In the genomic region with DNA sequence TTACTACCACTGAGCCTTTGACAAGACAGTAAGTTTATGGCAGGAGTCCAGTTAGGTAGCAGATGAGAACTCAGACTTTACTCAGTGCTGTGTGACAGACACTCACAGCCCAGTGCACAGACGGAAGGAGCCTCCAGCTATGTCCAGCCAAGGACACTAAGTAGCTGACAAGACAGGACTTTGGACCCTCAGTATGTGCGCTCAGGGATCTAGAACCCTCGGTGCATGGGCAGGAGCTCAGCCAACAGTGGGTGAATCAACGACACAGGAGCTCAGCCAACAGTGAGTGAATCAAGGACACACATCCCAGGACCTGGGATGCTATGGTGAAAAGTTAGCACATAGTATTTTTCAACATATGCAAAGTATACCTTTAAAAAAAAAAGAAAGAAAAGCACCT, we compare ENCODE assay signal across 10 mouse cellular contexts. TPM values are rescaled to one million over a fixed set of nuclear protein-coding genes. Genes with fewer than 3 reads are reported as not detected.
DNase-seq lines count a peak whose midpoint lies in the region; ATAC-seq and TF ChIP-seq lines count a peak whose summit lies in the region.
"Had no signal": no experiment of that assay in that cellular context is flagged by ENCODE, and none has a peak within 500 bp of the region (broad histone marks: within the 10 kb centered on the region; RNA-seq: fewer than 3 reads in every experiment).

No protein-coding gene starts in this region.

- H3K27me3 ChIP-seq in heart, embryonic 10.5 days (ENCODE audit: insufficient read depth, poor library complexity, severe bottlenecking) = peaks cover 63% of the 10 kb centered on the region
- no peaks in the 10 kb centered on the region for H3K27me3 ChIP-seq in liver, embryonic 14.5 days (ENCODE audit: control insufficient read depth, insufficient read depth, low read length)
- H3K27me3 ChIP-seq in liver, embryonic 12.5 days (replicated peaks) = no peaks in the 10 kb centered on the region
- no peaks in the 10 kb centered on the region for H3K27me3 ChIP-seq in forebrain, embryonic 15.5 days
- H3K27me3 ChIP-seq: megakaryocyte, embryonic 14.5 days had no signal

- no peaks in the 10 kb centered on the region for H3K36me3 ChIP-seq in heart, embryonic 10.5 days
- peaks cover 39% of the 10 kb centered on the region for H3K36me3 ChIP-seq in liver, embryonic 14.5 days (replicated peaks; ENCODE audit: control insufficient read depth, insufficient read depth, low read depth)
- peaks cover 99% of the 10 kb centered on the region for H3K36me3 ChIP-seq in liver, embryonic 12.5 days
- H3K36me3 ChIP-seq in forebrain, embryonic 15.5 days = peaks cover 64% of the 10 kb centered on the region

- no peak overlapping the region for H3K4me3 ChIP-seq in heart, embryonic 10.5 days
- no peak overlapping the region for H3K4me3 ChIP-seq in liver, embryonic 14.5 days (ENCODE audit: insufficient read depth in 1 of 2, low read depth in 2 of 2, low read length in 2 of 2)
- no peak overlapping the region for H3K4me3 ChIP-seq in liver, embryonic 12.5 days
- no peak overlapping the region for H3K4me3 ChIP-seq in forebrain, embryonic 15.5 days
- H3K4me3 ChIP-seq: layer of hippocampus, adult 2 months; megakaryocyte, embryonic 14.5 days had no signal

- peak; percentile 7; the same call in 1 of the 2 replicates for ATAC-seq in liver, embryonic 14.5 days (ENCODE audit: insufficient read depth)
- no peak for ATAC-seq in liver, embryonic 12.5 days
- ATAC-seq in forebrain, embryonic 15.5 days (replicated peaks) = no peak
- ATAC-seq in CD4-positive, CD25-positive, alpha-beta regulatory T cell, adult 4 months = no peak

- H3K4me1 ChIP-seq in heart, embryonic 10.5 days = 0 out of 2 replicates have a peak, but pooled peaks cover 3% of the 10 kb centered on the region
- no peaks in the 10 kb centered on the region for H3K4me1 ChIP-seq in liver, embryonic 14.5 days (replicated peaks; ENCODE audit: control insufficient read depth in 2 of 2, insufficient read depth in 2 of 2, low read length in 1 of 2)
- H3K4me1 ChIP-seq in liver, embryonic 12.5 days = no peaks in the 10 kb centered on the region
- no peaks in the 10 kb centered on the region for H3K4me1 ChIP-seq in forebrain, embryonic 15.5 days

- no peak for TF ChIP-seq EP300 in liver, embryonic 14.5 days (IDR thresholded peaks at IDR 0.05; ENCODE audit: low read depth)

- no peak overlapping the region for H3K4me2 ChIP-seq in liver, embryonic 14.5 days (ENCODE audit: low read depth)
- H3K4me2 ChIP-seq in liver, embryonic 12.5 days = no peak overlapping the region
- H3K4me2 ChIP-seq in forebrain, embryonic 15.5 days (replicated peaks) = no peak overlapping the region

- H3K9me3 ChIP-seq in heart, embryonic 10.5 days = no peaks in the 10 kb centered on the region
- H3K9me3 ChIP-seq in liver, embryonic 14.5 days (ENCODE audit: control insufficient read depth, low read length) = no peaks in the 10 kb centered on the region
- no peaks in the 10 kb centered on the region for H3K9me3 ChIP-seq in liver, embryonic 12.5 days (replicated peaks)
- H3K9me3 ChIP-seq in forebrain, embryonic 15.5 days = no peaks in the 10 kb centered on the region
- H3K9me3 ChIP-seq: megakaryocyte, embryonic 14.5 days had no signal

- H3K9ac ChIP-seq in liver, embryonic 14.5 days (replicated peaks) = no peak overlapping the region
- no peak overlapping the region for H3K9ac ChIP-seq in liver, embryonic 12.5 days
- no peak overlapping the region for H3K9ac ChIP-seq in forebrain, embryonic 15.5 days (replicated peaks)

- DNase-seq in heart, adult 11 months = peak; percentile 88
- DNase-seq in heart, embryonic 10.5 days (ENCODE audit: low spot score) = no peak
- no peak for DNase-seq in liver, embryonic 14.5 days (ENCODE audit: low read depth in 3 of 3, low spot score in 3 of 3)
- DNase-seq in kidney, adult 8-10 months = peak; percentile 79 to 83
- DNase-seq in kidney, postnatal 36 days = peak; percentile 76 to 85

- WGBS in heart, embryonic 10.5 days = 89% methylated on average over 4 of the region's 4 CpGs
- WGBS in liver, embryonic 14.5 days (ENCODE audit: insufficient replicate concordance) = 84% methylated on average over 4 of the region's 4 CpGs
- 86% methylated on average over 4 of the region's 4 CpGs for WGBS in liver, embryonic 12.5 days (ENCODE audit: insufficient replicate concordance)
- WGBS in forebrain, embryonic 15.5 days = 77% methylated on average over 4 of the region's 4 CpGs

- no peak for TF ChIP-seq CTCF in liver, embryonic 14.5 days (IDR thresholded peaks at IDR 0.05; ENCODE audit: low read depth)

- H3K27ac ChIP-seq in heart, embryonic 10.5 days = no peak overlapping the region
- H3K27ac ChIP-seq in liver, embryonic 14.5 days = no peak overlapping the region
- H3K27ac ChIP-seq in liver, embryonic 12.5 days = no peak overlapping the region
- no peak overlapping the region for H3K27ac ChIP-seq in forebrain, embryonic 15.5 days (replicated peaks)
- H3K27ac ChIP-seq: layer of hippocampus, adult 2 months had no signal

RNA-seq across cellular contexts. Expression of a gene that starts 28.7 kb away (rescaled TPM):
- polyA plus RNA-seq in heart, embryonic 10.5 days (2016; fragmentation: Nextera tagmentation; extraction: Ambion mirVana) = 2.5 and 5.9 TPM in 2 replicates
- 0.04 TPM in 2 replicates for polyA plus RNA-seq in liver, embryonic 14.5 days (2012; rRNA removed)
- polyA plus RNA-seq in liver, embryonic 14.5 days (2014; fragmentation: Nextera tagmentation; extraction: Ambion mirVana) = not detected in 2 replicates
- polyA plus RNA-seq in liver, embryonic 12.5 days (2016; fragmentation: Nextera tagmentation; extraction: Ambion mirVana) = 0.04 TPM in 1 of 2 replicates, not detected in the other
- 1.1 and 1.2 TPM in 2 replicates for polyA plus RNA-seq in forebrain, embryonic 15.5 days (2015; fragmentation: Nextera tagmentation; extraction: Ambion mirVana)
- polyA plus RNA-seq in CD4-positive, CD25-positive, alpha-beta regulatory T cell, adult 4 months (2017; shearing (Covaris generic)) = 100 to 1,000 TPM in 1 of 2 experiments, 10 to 100 TPM in 1; 51.7 to 101 TPM

Comparison
In these comparisons a context has a peak if more than half of its experiments do, and no peak if none do; other contexts are left out.
1. DNase-seq: peak in heart, adult 11 months (single experiment), kidney, adult 8-10 months (2 of 2) and kidney, postnatal 36 days (2 of 2); none in heart, embryonic 10.5 days (single experiment) and liver, embryonic 14.5 days (0 of 3).